Mouse (Mus musculus) lung, adult 18-20 months (tissue): ENCODE measurements around the gene Amd1.

Experiments used
- DNase-seq, 2 experiments: peaks; one replicate each; pipeline ENCODE4 v3.0.0; 2022; ENCODE audit warnings: mixed read lengths in 2 of 2

Amd1 gene

GRCm38 (mm10) chr10:40302140-40302985, at the start of gene Amd1:
Gene Amd1 (minus strand): TSS chr10:40302186.
- DNase-seq, result peak; percentile 99 to 100

DNA sequence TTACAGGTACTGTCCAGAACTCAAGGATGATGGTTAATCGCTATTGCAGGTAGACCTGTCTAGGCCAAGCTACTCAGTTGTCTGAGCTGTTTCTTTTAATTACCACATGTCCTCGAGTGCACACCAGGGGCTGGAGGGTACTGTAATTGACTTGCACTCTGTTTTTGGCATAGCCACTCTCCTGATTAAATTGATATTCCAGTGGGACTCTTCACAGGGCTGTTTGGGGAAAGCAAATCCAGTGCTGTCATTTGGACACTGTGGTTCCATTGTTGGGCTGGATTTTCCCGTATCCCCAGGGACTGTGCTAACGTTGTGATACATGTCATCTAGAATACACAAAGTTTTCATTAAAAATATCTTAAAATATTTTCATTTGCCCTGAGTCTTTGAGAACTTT, 49.2 kb upstream of the Amd1 start:
- DNase-seq, result no peak

DNA sequence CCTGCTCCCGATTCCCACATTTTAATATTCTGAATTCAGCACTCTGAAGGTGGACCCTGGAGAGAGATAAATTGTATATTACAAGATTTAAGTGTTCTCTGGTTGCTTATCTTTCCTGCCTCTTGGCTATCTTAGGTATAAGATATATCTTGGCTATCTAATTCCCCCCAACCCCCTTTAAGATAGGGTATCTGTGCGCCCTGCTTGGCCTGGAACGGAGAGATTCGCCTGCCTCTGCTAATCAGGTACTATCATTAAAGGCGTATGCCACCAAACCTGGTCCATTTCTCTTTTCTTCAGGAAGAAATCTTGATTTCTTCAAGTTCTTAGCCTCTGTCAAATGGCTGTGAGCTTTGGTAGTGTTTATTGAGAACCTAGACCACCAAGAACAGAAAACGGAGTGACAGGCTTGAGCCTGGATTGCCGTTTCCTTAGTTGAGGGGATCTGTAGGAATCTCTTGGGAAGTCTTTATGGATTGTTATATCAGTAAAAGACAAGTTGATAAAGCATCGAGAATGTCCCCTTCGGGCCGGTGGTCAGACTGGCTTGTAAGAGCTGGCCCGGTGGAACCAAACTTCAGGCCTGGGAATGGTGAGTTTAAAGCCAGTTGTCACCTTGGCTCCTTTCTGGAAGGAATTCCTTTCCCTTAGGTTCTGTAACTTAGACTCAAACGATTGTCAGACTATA, 48.4 kb upstream of the Amd1 start:
- no peak for DNase-seq

DNA sequence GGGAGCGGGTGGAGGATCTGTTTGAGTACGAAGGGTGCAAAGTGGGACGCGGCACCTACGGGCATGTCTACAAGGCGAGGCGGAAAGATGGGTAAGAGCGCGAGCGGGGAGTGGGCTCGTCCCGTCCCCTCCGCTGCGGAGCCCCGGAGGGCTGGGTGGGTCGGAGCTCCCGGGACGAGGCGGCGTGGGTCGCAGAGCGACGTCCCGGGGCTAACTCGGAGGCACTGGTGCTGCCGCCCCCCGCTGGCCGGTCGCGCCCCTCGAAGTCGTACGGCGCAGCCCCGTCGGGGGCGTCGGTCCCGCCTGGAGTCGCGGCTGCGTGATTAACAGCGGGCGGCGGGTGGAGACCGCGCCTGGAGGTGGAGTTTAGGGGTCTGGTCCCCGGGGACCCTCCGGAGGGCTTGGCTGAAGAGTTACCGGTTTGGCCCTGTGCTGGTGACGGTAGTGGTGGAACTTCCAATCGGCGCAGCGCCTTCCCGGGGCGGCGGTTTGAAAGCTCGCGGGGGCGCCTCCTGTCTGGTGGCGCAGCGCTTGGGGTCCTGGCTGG, 47.7 kb upstream of the Amd1 start:
- peak; percentile 47 to 55 for DNase-seq

DNA sequence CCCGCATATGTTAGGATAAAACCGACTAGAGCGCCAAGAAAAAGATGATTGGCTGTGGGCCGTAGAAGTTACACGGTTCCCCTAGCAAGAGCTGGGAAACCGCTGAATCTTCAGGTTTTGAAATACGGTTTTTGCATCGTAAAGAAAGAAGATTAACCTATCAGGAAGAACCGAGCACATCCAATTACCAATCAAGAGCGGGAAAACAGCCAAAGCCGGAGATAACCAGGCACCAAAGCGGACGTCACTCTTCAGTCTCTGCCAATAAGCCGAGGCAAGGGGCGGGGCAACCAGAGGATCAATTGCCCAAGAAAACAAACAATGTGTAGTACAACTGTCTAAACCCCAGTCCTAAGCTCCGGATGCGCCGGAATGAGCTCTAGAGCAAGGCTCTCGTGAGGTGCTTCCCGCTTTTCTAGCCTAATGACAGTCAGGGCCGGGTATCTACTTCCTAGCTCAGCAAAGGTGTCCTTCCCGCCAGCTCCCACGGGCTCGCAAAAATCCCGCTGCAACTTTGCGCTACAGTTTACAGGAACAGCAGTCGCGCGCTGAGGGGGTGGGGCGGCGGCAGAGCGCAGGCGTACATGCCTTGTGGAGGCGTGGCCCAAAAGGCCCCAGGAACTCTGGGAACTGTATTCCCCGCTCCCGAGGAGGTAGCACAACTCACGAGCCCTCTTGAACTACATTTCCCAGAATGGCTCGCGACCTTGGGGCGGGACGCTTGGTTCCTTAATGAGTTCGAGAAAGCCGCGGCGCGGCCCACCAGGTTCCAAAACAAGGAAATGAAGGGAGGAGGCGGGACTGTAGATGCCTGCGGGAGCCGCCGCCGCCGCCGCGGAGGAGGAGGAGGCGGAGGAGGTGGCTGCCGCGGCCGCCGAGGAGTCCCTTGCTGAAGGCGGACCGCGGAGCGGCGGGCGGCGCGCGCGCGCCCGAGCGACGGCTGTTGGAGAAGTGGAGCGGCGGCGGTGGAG, 46.9 kb upstream of the Amd1 start:
- DNase-seq, result peak; percentile 99 to 100

GRCm38 (mm10) chr10:40347461-40347954, 45.5 kb upstream of the Amd1 start:
- DNase-seq, result no peak

DNA sequence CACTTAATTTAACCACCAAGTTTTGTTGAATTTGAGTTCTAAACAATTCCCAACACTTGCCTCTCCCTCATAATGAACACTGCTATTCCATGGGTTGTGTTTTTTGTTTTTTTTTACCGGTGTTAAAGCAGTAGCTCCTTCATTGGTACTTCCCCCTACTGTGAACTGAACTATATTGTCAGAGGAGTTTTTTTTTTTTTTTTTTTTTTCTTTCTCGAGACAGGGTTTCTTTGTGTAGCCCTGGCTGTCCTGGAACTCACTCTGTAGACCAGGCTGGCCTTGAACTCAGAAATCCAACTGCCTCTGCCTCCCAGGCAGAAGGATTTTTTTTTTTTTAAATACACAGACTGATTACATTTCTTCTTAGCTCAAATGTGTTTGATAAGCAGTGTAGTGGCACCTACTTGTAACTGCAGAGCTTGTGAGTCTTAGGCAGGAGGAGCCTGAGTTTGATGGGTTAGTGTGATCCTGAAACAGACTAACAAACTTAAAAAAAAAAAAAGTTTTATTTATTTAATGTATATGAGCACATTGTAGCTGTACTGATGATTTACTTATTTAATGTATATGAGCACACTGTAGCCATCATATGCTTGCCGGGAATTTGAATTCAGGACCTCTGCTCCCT, 44.9 kb upstream of the Amd1 start:
- no peak for DNase-seq

DNA sequence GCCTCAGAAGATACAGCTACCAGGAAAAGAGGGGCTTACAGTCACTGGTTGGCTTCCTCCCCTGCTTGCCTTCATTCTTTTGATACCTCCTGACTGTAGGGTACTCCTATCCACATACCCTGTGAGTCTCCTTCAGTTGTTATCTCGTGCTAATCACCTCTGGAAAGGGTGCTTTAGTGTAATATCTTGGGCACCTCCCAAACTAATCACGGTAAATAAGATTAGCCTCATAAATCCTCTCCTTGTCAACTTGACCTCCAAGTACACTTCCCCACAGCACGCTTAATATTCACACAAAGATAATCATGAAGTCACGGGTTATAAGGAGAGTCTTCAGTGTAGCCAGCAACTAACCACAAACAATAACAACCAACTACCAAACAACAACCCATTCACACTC, 40.0 kb upstream of the Amd1 start:
- no peak for DNase-seq

DNA sequence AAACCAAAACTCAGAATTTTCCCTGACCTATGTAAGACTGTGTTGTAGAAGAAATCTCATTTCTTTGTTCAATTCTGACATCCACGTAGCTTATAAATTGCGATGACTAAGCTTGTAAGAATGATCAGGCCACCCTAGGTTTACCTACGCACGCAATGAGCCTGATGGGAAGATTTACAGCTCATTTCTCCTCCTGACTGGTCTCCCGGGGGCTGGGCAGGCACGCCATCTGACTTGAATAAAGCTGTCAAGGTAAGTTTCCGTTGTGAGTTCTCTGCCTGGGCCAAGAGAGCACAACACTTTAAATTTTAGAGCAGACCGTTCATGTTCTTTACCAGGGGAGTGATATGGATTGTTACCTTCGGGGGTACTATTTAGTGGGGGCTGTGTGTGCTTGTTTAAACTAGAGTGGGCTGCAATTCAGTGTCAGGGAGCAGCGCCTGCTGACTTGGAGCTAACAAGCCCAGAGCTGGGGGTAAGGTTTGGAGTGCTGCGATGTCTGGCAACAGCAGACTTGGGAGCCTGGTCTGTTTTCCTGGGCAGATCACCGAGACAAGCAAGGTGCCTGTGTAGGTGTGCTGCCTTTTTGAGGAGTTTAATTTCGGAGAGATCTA, 37.5 kb upstream of the Amd1 start, which contains the start of gene Cdk19:
Gene Cdk19 (plus strand): TSS at position 214 of the 614 bp plus-strand sequence.
- no peak for DNase-seq

DNA sequence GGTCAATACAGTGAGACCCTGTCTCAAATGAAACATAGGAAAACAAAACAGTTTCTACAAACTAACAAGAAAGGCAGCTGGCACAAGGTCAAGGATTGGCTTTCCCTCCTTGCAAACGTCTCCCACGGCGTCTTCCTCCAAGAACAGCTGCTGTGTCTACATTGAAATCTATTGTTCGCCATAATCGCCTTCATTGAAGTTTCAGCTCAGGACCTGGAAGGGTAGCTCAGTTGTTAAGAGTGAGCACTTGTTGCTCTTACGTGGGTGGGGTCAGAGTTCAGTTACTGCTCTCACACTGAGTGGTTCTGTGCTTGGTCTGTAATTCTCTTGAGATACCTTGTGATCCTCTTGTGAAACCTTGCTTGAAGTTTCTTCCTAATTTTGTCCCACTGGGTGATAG, 30.9 kb upstream of the Amd1 start:
- DNase-seq, result peak in 1 of 2 experiments; percentile 28

DNA sequence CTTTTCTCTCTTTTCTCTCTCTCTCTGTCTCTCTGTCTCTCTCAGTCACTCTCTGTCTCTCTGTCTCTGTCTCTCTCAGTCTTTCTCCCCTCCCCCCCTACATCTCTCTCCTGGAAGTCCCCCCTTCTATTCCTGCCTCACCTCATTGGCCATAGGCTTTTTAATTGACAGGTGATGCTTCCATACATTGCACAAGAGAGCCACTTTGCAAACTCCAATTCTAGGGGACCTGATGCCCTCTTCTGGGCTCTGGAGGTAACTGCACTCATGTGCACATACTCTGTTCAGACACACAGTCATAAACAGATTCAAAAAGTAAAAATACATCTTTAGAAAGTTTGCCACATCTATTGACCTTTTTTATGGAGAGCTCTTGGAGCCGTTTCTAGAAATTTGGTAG, 28.3 kb upstream of the Amd1 start:
- no peak for DNase-seq

DNA sequence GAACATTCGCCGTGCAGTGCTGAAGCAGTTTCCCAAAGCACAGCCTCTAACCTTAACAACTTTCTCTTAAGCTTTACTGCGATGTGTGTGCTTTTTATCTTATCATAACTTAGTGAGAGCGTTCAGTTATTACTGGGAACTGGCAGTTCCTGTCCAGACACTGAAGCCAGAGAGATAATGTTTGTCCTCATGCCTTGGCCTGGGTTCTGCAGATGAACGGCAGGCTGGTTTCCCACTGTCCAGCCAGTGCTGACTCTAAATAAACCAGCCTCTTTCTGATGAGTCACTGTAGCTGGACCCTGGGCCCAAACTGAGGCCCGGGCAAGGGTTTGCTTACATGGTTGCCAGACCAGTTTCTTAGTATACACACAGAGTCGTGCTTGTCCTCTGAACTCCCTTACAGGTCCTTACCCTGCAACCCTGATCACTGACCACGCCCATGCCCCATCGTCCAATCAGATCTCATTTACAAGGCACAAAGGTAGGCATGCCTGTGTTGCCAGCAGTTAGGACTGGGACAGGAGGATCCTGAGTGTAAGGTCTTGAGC, 26.1 kb upstream of the Amd1 start:
- peak; percentile 61 to 68 for DNase-seq

GRCm38 (mm10) chr10:40320306-40320705, 18.3 kb upstream of the Amd1 start:
- DNase-seq, result no peak

GRCm38 (mm10) chr10:40316841-40317585, 15.0 kb upstream of the Amd1 start:
- peak in 1 of 2 experiments; percentile 13 for DNase-seq

- DNase-seq, result no peak
Observed at GRCm38 (mm10) chr10:40312781-40313180, 10.8 kb upstream of the Amd1 start.

- peak; percentile 40 to 44 for DNase-seq
Observed at GRCm38 (mm10) chr10:40309884-40310635, 8.1 kb upstream of the Amd1 start.

- DNase-seq, result no peak
Observed at GRCm38 (mm10) chr10:40307826-40308583, 6.0 kb upstream of the Amd1 start.

DNA sequence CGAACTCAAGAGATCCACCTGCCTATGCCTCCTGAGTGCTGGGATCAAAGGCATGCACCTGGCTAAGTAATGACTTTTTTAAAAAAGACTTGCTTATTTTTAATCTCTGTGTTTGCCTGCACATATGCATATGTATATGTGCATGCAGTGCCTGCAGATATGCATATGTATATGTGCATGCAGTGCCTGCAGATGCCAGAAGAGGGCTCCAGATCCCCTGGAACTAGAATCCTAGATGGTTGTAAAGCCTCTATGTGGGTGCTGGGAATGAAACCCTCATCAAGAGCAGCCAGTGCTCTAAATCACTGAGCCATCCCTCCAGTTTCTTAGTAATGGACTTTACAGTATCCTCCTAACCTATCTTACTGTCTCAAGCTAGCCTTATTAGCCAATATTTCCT, 4.0 kb upstream of the Amd1 start:
- no peak for DNase-seq
